9 mouse cellular contexts compared by ENCODE assay signal in genomic region chr16:37384821-37385344, GRCm38 (mm10). TPM values are rescaled to one million over a fixed set of nuclear protein-coding genes. Genes with fewer than 3 reads are reported as not detected.
DNase-seq lines count a peak whose midpoint lies in the region; ATAC-seq and TF ChIP-seq lines count a peak whose summit lies in the region.
"Had no signal": no experiment of that assay in that cellular context is flagged by ENCODE, and none has a peak within 500 bp of the region (broad histone marks: within the 10 kb centered on the region; RNA-seq: fewer than 3 reads in every experiment).

TSS of gene Stxbp5l (minus strand) at chr16:37384962.

- H3K4me2 ChIP-seq in embryonic facial prominence, embryonic 12.5 days (replicated peaks): peak within 1 kb of the TSS; percentile 99
- H3K4me2 ChIP-seq in midbrain, embryonic 12.5 days (replicated peaks): peak within 1 kb of the TSS; percentile 94

- H3K4me3 ChIP-seq in bone marrow macrophage, adult 2 months (ENCODE audit: insufficient read depth, low read length): peak within 1 kb of the TSS; percentile 11; the same call in 1 of the 2 replicates
- H3K4me3 ChIP-seq in embryonic facial prominence, embryonic 12.5 days: peak within 1 kb of the TSS; percentile 56
- H3K4me3 ChIP-seq in heart, adult 2 months: peak within 1 kb of the TSS; percentile 31
- peak within 1 kb of the TSS; percentile 75 for H3K4me3 ChIP-seq in kidney, adult 2 months (ENCODE audit: insufficient read depth, low read depth, low read length)
- peak within 1 kb of the TSS; percentile 61 for H3K4me3 ChIP-seq in limb, embryonic 10.5 days
- H3K4me3 ChIP-seq in midbrain, embryonic 12.5 days: peak within 1 kb of the TSS; percentile 73

- no peaks in the 10 kb centered on the region for H3K79me2 ChIP-seq in heart, adult 2 months (replicated peaks; ENCODE audit: control insufficient read depth, insufficient read depth, low read length)

- DNase-seq in heart, adult 2 months: peak; percentile 77 to 79
- peak; percentile 97 for DNase-seq in kidney, adult 2 months
- peak; percentile 95 for DNase-seq in limb, embryonic 10.5 days (ENCODE audit: low spot score)
- peak; percentile 7 to 67 for DNase-seq in spleen, postnatal 10 days (ENCODE audit: low spot score in 2 of 2)
- DNase-seq in adipocyte (ENCODE audit: low spot score): no peak

- under 1% methylated on average over 29 of the region's 33 CpGs for WGBS in embryonic facial prominence, embryonic 12.5 days
- WGBS in heart, adult 2 months: 1% methylated on average over 32 of the region's 33 CpGs
- WGBS in kidney, adult 2 months: under 1% methylated on average over 33 of the region's 33 CpGs
- WGBS in limb, embryonic 10.5 days: under 1% methylated on average over 33 of the region's 33 CpGs
- 0% methylated on average over 26 of the region's 33 CpGs for WGBS in midbrain, embryonic 12.5 days

- no peaks in the 10 kb centered on the region for H3K4me1 ChIP-seq in bone marrow macrophage, adult 2 months (ENCODE audit: control insufficient read depth, insufficient read depth, low read length)
- no peaks in the 10 kb centered on the region for H3K4me1 ChIP-seq in embryonic facial prominence, embryonic 12.5 days
- H3K4me1 ChIP-seq in heart, adult 2 months (ENCODE audit: control insufficient read depth, insufficient read depth, low read length): peaks cover 1% of the 10 kb centered on the region
- no peaks in the 10 kb centered on the region for H3K4me1 ChIP-seq in kidney, adult 2 months (ENCODE audit: control insufficient read depth, insufficient read depth, low read length)
- peaks cover 13% of the 10 kb centered on the region for H3K4me1 ChIP-seq in limb, embryonic 10.5 days
- H3K4me1 ChIP-seq in midbrain, embryonic 12.5 days: peaks cover 14% of the 10 kb centered on the region; the same call in 1 of the 2 replicates

- H3K36me3 ChIP-seq in embryonic facial prominence, embryonic 12.5 days: no peaks in the 10 kb centered on the region
- no peaks in the 10 kb centered on the region for H3K36me3 ChIP-seq in heart, adult 2 months (ENCODE audit: control insufficient read depth, insufficient read depth, low read length)
- H3K36me3 ChIP-seq in kidney, adult 2 months (ENCODE audit: control insufficient read depth, insufficient read depth, low read length): no peaks in the 10 kb centered on the region
- no peaks in the 10 kb centered on the region for H3K36me3 ChIP-seq in limb, embryonic 10.5 days
- no peaks in the 10 kb centered on the region for H3K36me3 ChIP-seq in midbrain, embryonic 12.5 days

- TF ChIP-seq CTCF in bone marrow macrophage, adult 2 months (IDR thresholded peaks at IDR 0.05; ENCODE audit: low read depth, low read length): no peak
- no peak for TF ChIP-seq CTCF in heart, adult 2 months (IDR thresholded peaks at IDR 0.05)
- no peak for TF ChIP-seq CTCF in kidney, adult 2 months (conservative IDR thresholded peaks at IDR 0.05; ENCODE audit: insufficient read depth, insufficient read length, low read depth, low read length)

- no peak within 1 kb of the TSS for H3K27ac ChIP-seq in bone marrow macrophage, adult 2 months (ENCODE audit: insufficient read depth, low read depth, low read length)
- no peak within 1 kb of the TSS for H3K27ac ChIP-seq in embryonic facial prominence, embryonic 12.5 days
- no peak within 1 kb of the TSS for H3K27ac ChIP-seq in heart, adult 2 months
- peak within 1 kb of the TSS; percentile 38; the same call in 1 of the 2 replicates for H3K27ac ChIP-seq in kidney, adult 2 months (ENCODE audit: insufficient read depth, low read depth, low read length)
- no peak within 1 kb of the TSS for H3K27ac ChIP-seq in limb, embryonic 10.5 days
- peak within 1 kb of the TSS; percentile 60 for H3K27ac ChIP-seq in midbrain, embryonic 12.5 days (replicated peaks)

- peak; percentile 95 for ATAC-seq in embryonic facial prominence, embryonic 12.5 days (ENCODE audit: insufficient number of reproducible peaks, insufficient read depth, low FRiP score, low TSS enrichment)
- peak; percentile 97 for ATAC-seq in midbrain, embryonic 12.5 days (ENCODE audit: low FRiP score, low read depth)

- H3K9ac ChIP-seq in embryonic facial prominence, embryonic 12.5 days: peak within 1 kb of the TSS; percentile 34
- H3K9ac ChIP-seq in heart, adult 2 months (ENCODE audit: low read depth, low read length): 0 out of 2 replicates have a peak within 1 kb of the TSS, but pooled peaks have one; percentile 14
- peak within 1 kb of the TSS; percentile 71 for H3K9ac ChIP-seq in midbrain, embryonic 12.5 days (replicated peaks)

- intact Hi-C loops in heart, adult 2 months (cut with DNase I): no loop called here

- TF ChIP-seq POLR2A in bone marrow macrophage, adult 2 months (IDR thresholded peaks at IDR 0.05; ENCODE audit: borderline replicate concordance, low read depth, low read length): no peak
- TF ChIP-seq POLR2A in heart, adult 2 months (IDR thresholded peaks at IDR 0.05; ENCODE audit: insufficient read depth, low read depth, low read length): no peak
- TF ChIP-seq POLR2A in kidney, adult 2 months (IDR thresholded peaks at IDR 0.05; ENCODE audit: low read depth, low read length): peak; percentile 35

- H3K27me3 ChIP-seq in embryonic facial prominence, embryonic 12.5 days: peaks cover 16% of the 10 kb centered on the region; the same call in 1 of the 2 replicates
- peaks cover 5% of the 10 kb centered on the region for H3K27me3 ChIP-seq in heart, adult 2 months (ENCODE audit: control insufficient read depth, insufficient read depth, low read length)
- H3K27me3 ChIP-seq in kidney, adult 2 months (replicated peaks; ENCODE audit: control insufficient read depth, insufficient read depth, low read length): no peaks in the 10 kb centered on the region
- peaks cover 35% of the 10 kb centered on the region for H3K27me3 ChIP-seq in limb, embryonic 10.5 days (ENCODE audit: low read depth, poor library complexity, severe bottlenecking)
- H3K27me3 ChIP-seq in midbrain, embryonic 12.5 days: peaks cover 6% of the 10 kb centered on the region; the same call in 1 of the 2 replicates

- no peak for TF ChIP-seq EP300 in heart, adult 2 months (IDR thresholded peaks at IDR 0.05; ENCODE audit: insufficient read depth, low read depth, low read length)

- H3K9me3 ChIP-seq in embryonic facial prominence, embryonic 12.5 days: no peaks in the 10 kb centered on the region
- no peaks in the 10 kb centered on the region for H3K9me3 ChIP-seq in limb, embryonic 10.5 days (replicated peaks)
- no peaks in the 10 kb centered on the region for H3K9me3 ChIP-seq in midbrain, embryonic 12.5 days

RNA-seq across cellular contexts. Expression of gene Stxbp5l, which starts in this region (rescaled TPM):
- polyA plus RNA-seq in bone marrow macrophage, adult 2 months (2012; ENCODE audit: insufficient read depth, insufficient read length, missing spikeins): not detected in 2 replicates
- 0.41 and 0.61 TPM in 2 replicates for polyA plus RNA-seq in embryonic facial prominence, embryonic 12.5 days (2016; fragmentation: Nextera tagmentation; extraction: Ambion mirVana)
- not detected for total RNA-seq in heart, adult 2 months (2021)
- 0.03 TPM in 1 of 2 replicates, not detected in the other for polyA plus RNA-seq in heart, adult 2 months (2012; rRNA removed)
- 1.4 and 1.8 TPM in 2 replicates for polyA plus RNA-seq in kidney, adult 2 months (2012; rRNA removed)
- polyA plus RNA-seq in limb, embryonic 10.5 days (2016; fragmentation: Nextera tagmentation; extraction: Ambion mirVana): 0.05 and 0.29 TPM in 2 replicates
- polyA plus RNA-seq in midbrain, embryonic 12.5 days (2016; fragmentation: Nextera tagmentation; extraction: Ambion mirVana): 5.9 and 8.8 TPM in 2 replicates
- polyA plus RNA-seq: spleen, adult 2 months had no signal

Comparison
In these comparisons a context has a peak if more than half of its experiments do, and no peak if none do; other contexts are left out.
1. Peak in ATAC-seq, H3K4me3 ChIP-seq, H3K9ac ChIP-seq and H3K4me2 ChIP-seq in embryonic facial prominence, embryonic 12.5 days; RNA of the gene not detected or under 1 TPM.
2. Peak in DNase-seq, H3K4me3 ChIP-seq and H3K9ac ChIP-seq in heart, adult 2 months; RNA of the gene not detected or under 1 TPM.
3. Peak in DNase-seq and H3K4me3 ChIP-seq in limb, embryonic 10.5 days; RNA of the gene not detected or under 1 TPM.
4. H3K27ac ChIP-seq: peak in kidney, adult 2 months (single experiment) and midbrain, embryonic 12.5 days (single experiment); none in bone marrow macrophage, adult 2 months (single experiment), embryonic facial prominence, embryonic 12.5 days (single experiment), heart, adult 2 months (single experiment) and limb, embryonic 10.5 days (single experiment).
5. H3K4me3 ChIP-seq: peak in every context shown above with its lines; median percentile 75 in kidney, adult 2 months; 73 in midbrain, embryonic 12.5 days; 61 in limb, embryonic 10.5 days; 56 in embryonic facial prominence, embryonic 12.5 days; 31 in heart, adult 2 months; 11 in bone marrow macrophage, adult 2 months.
6. H3K9ac ChIP-seq: peak in every context shown above with its lines; median percentile 71 in midbrain, embryonic 12.5 days; 34 in embryonic facial prominence, embryonic 12.5 days; 14 in heart, adult 2 months.